Mouse (Mus musculus) E14TG2a.4 (cell line): ENCODE data around the gene Alg12.

ENCODE experiments used
- H3K27me3 ChIP-seq: 2 replicates; pipeline ENCODE4 v1.6.1; 2014; ENCODE audit warnings: low read length, control low read depth; ENCODE audit not compliant: insufficient read depth
- H3K36me3 ChIP-seq: 2 replicates; pipeline ENCODE4 v1.6.1; 2014; ENCODE audit warnings: low read length, control low read depth; ENCODE audit not compliant: insufficient read depth
- H3K4me1 ChIP-seq: replicated peaks from 2 replicates; pipeline ENCODE4 v1.6.1; 2014; ENCODE audit warnings: low read depth, low read length, control low read depth
- H3K4me3 ChIP-seq: replicated peaks from 2 replicates; pipeline ENCODE4 v1.5.1; 2014; ENCODE audit warnings: mild to moderate bottlenecking, low read length
- H3K9me3 ChIP-seq: 2 replicates; pipeline ENCODE4 v1.6.1; 2014; ENCODE audit warnings: low read length, control low read depth
- CTCF ChIP-seq: conservative IDR thresholded peaks from 2 replicates; pipeline ENCODE4 v1.5.1; 2014; ENCODE audit warnings: low read length
- NANOG ChIP-seq: IDR thresholded peaks from 2 replicates; pipeline ENCODE4 v1.6.1; 2014; ENCODE audit warnings: borderline replicate concordance, low read length, mixed read lengths
- POU5F1 ChIP-seq: IDR thresholded peaks from 2 replicates; pipeline ENCODE4 v1.6.1; 2014; ENCODE audit warnings: low read length, borderline replicate concordance

The Alg12 gene

DNA sequence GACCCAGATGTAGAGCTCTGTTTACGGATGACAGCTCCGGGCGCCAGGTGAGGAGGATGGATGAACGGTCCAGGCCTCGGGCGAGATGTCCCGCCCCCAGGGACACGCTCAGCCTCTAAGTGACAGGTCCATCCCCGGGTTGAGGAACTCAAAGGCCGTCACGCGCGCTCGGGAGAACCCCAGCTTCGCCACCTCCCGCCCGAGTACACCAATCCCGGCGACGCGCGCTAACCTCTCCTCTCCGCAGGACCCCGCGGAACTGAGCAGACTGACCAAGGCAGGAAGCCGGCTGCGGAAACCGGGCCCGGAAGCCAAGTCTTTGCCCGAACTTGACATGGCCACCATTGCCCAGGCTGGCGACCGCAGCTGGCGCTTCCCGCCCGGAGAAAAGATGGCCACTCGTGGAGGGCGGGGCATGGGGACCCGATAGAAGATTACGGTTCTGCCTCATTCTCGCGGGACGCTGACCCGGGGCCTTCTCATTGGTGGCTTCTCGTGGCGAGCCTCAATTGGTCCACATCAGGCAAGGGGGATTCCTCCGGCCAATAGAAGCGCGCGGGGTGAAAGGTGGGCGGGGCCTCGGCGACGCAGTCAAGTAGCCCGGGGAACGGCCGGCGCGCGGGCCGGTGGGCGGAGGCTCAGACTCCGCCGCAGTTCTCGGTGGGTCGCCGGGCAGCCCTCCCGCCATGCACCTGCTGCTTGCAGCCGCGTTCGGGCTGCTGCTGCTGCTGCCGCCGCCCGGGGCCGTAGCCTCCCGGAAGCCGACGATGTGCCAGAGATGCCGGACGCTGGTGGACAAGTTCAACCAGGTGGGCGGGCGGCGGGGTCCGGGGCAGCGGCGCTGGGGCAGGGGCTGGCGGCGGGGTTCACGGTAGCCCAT, at the start of gene Alg12, which contains the start of gene Creld2:
TSS of gene Alg12 (minus strand) at position 293 of the 880 bp plus-strand sequence.
TSS of gene Creld2 (plus strand) at position 621 of the 880 bp plus-strand sequence.
- no peaks in the 10 kb centered on the region for H3K27me3 ChIP-seq
- peaks cover 68% of the 10 kb centered on the region for H3K36me3 ChIP-seq
- TF ChIP-seq NANOG: 0 out of 2 replicates have a peak, but pooled peaks have one; percentile 24
- no peak for TF ChIP-seq CTCF
- no peak for TF ChIP-seq POU5F1
- peak within 1 kb of the TSS; percentile 97 for H3K4me3 ChIP-seq
- H3K9me3 ChIP-seq: no peaks in the 10 kb centered on the region
- peaks cover 40% of the 10 kb centered on the region for H3K4me1 ChIP-seq

DNA sequence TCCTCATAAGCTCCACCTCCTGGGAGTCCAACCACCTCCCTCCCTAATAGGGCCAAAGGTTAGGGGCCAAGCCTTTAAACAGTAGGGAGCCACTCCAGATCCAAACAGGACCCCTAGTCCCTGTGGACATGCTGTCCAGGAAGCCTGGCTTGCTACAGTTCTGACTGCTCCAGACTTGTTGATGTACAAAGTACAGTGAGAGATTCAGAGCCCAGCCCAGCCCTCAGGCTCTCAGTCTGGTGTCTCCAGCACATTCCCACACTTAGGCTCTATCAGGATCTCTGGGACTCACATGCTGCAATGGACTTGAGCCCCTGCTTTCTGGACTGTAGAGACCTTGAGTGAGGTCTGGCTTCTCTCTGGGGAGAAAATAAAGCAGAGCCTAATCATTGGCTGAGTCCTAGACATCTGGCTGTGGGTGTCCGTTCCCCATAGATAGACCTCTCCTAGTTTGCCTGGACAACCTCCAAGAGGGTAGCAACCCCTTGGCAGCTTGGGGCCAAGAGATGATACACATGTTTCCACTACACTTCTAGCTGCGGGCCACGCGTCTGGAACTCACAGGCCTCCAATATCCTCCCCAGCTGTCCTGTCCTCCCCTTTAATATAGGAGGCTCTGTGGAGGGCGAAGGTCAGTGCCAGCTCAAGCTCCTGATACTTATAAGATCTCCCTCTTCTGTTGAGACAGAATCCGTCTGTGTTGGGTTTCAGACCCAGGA, 49.1 kb upstream of the Alg12 start:
- Histone ChIP-seq H3K4me3 (peak overlapping the region; percentile 35; the same call in 1 of the 2 replicates), H3K36me3 (peaks cover 51% of the 10 kb centered on the region), H3K4me1 (peaks cover 45% of the 10 kb centered on the region), H3K27me3 (no peaks in the 10 kb centered on the region), H3K9me3 (peaks cover 31% of the 10 kb centered on the region)
- TF ChIP-seq POU5F1: no peak
- TF ChIP-seq NANOG: no peak
- TF ChIP-seq CTCF: no peak

- no peaks in the 10 kb centered on the region for H3K27me3 ChIP-seq
- TF ChIP-seq POU5F1 (no peak), NANOG (peak; percentile 18; the same call in 1 of the 2 replicates)
- H3K36me3 ChIP-seq: peaks cover 52% of the 10 kb centered on the region
- H3K4me3 ChIP-seq: peak overlapping the region; percentile 95
- H3K9me3 ChIP-seq: peaks cover 27% of the 10 kb centered on the region
- peaks cover 45% of the 10 kb centered on the region for H3K4me1 ChIP-seq
Measured at GRCm38 (mm10) chr15:88867368-88868023, 48.4 kb upstream of the Alg12 start.

- Histone ChIP-seq H3K36me3 (peaks cover 52% of the 10 kb centered on the region), H3K4me3 (peak overlapping the region; percentile 95), H3K9me3 (peaks cover 27% of the 10 kb centered on the region), H3K4me1 (peaks cover 45% of the 10 kb centered on the region), H3K27me3 (no peaks in the 10 kb centered on the region)
- TF ChIP-seq CTCF (no peak), NANOG (no peak), POU5F1 (no peak)
Measured at GRCm38 (mm10) chr15:88866934-88867356, 47.8 kb upstream of the Alg12 start.

GRCm38 (mm10) chr15:88865888-88866695, 47.0 kb upstream of the Alg12 start:
- H3K4me3 ChIP-seq: peak overlapping the region; percentile 95
- TF ChIP-seq CTCF: no peak
- peaks cover 52% of the 10 kb centered on the region for H3K36me3 ChIP-seq
- H3K9me3 ChIP-seq: peaks cover 27% of the 10 kb centered on the region
- no peaks in the 10 kb centered on the region for H3K27me3 ChIP-seq
- H3K4me1 ChIP-seq: peaks cover 45% of the 10 kb centered on the region

DNA sequence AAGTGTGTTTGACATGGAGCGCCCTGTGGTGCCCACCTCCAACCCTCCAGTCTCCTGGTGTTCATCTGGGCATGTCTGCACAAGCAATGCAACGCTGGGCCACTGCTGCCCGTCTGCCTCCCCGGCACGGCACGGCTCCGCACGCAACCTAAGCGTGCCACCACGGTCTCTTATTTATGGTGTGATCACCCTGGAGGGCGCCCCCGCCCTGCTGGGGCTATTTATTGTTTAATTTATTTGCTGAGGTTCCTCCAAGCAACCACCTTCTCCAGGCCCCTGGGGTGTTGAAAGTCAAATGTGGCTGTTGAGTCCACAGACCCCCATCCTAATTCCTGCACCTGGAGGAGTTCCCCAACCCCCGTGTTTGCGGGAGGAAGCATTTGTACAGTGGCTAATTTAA, 45.9 kb upstream of the Alg12 start:
- Histone ChIP-seq H3K4me3 (peak overlapping the region; percentile 95), H3K27me3 (no peaks in the 10 kb centered on the region), H3K36me3 (peaks cover 50% of the 10 kb centered on the region), H3K4me1 (peaks cover 50% of the 10 kb centered on the region), H3K9me3 (peaks cover 20% of the 10 kb centered on the region)
- no peak for TF ChIP-seq NANOG
- TF ChIP-seq CTCF: no peak
- no peak for TF ChIP-seq POU5F1

- no peak for TF ChIP-seq POU5F1
- no peak for TF ChIP-seq NANOG
- TF ChIP-seq CTCF: no peak; the same call in 1 of the 2 replicates
- Histone ChIP-seq H3K4me3 (peak overlapping the region; percentile 95), H3K4me1 (peaks cover 56% of the 10 kb centered on the region), H3K27me3 (no peaks in the 10 kb centered on the region), H3K9me3 (peaks cover 13% of the 10 kb centered on the region), H3K36me3 (peaks cover 44% of the 10 kb centered on the region)
Measured at GRCm38 (mm10) chr15:88864270-88865030, 45.3 kb upstream of the Alg12 start.
